Mouse (Mus musculus) lung, postnatal 10 days (tissue): Measurements from ENCODE around the gene Prdm9.

Experiments
- DNase-seq: peaks from one replicate; pipeline ENCODE4 v3.0.0; 2021

Gene Prdm9

DNA sequence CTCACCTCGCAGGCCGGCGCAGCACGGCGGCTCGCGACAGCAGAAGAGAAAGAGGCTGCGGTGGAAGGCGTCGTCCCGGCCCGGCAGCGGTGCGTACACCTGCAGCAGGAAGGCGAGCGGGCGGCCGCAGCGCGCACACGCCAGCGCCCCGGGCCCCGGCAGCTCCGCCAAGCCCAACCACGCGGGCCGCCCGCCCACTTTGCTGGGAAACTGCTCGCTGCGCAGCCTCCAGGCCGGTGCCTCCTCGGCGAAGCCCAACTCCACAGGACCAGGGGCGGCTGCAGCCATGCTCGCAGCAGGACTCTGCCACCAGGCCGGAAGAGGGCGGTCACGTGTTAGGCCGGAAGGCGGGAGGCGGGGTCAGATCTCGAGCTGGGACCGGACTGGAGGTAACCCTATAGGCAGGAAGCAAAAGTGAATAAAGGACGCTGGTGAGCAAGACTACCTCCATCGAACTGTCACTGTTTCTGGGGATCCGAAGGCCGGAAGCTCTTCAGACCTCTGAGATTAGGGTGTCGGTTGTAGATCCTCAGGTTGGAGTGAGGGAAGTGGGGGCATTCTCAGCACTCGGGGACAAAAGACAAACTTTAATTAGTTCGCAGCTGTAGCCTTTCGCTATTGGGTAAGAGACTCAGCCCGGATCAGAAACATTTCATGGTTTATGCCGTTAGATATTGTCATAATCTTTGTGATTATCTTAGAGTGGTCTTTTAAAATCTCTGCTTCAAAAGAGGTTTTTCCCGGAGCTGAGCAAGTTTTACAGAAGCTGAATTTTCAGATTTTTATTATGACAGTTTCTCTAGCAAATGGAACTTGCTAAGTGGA is 37.0 kb downstream of the Prdm9 start, which contains the start of gene Pdcd2:
Gene Pdcd2 (minus strand): TSS at position 316 of the 825 bp plus-strand sequence.
- DNase-seq, result peak; percentile 98

DNA sequence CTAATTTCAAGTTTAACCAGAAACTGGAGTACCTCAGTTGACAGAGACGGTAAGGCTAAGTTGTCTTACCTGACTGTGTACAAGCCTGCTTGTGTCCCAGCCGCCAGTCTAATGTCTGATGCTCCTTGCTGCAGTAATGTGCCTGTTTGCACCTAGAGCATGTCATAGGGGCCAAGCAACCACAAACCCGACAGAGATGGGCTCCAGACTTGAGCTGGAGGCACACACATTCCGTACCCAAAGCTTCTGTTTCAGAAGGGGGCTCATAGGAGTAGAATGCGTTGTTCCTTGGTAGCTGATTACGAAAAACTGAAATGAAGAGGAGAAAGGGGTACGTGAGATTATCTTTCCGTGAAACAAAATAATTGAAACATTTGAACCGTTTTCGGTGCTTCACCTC is 37.9 kb downstream of the Prdm9 start:
- no peak for DNase-seq

DNA sequence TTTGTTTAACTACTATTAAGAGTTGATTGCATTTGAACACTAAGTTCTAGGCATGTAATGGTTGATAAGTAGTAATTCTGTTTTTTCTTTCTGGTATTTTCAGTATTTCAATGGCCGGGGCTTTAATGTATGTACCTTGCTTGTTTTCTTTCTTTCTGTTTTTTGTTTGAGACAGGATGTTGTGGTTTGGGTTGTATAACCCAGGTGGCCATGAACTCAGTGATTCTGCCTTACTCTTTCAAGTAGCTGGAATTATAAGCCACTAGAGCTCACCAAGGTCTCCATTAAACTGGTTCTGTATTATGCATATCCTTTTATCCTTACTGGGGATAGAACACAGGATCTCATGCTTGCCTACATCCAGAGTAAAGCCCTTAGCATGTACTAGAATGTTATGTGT is 45.4 kb downstream of the Prdm9 start:
- DNase-seq, result no peak

DNA sequence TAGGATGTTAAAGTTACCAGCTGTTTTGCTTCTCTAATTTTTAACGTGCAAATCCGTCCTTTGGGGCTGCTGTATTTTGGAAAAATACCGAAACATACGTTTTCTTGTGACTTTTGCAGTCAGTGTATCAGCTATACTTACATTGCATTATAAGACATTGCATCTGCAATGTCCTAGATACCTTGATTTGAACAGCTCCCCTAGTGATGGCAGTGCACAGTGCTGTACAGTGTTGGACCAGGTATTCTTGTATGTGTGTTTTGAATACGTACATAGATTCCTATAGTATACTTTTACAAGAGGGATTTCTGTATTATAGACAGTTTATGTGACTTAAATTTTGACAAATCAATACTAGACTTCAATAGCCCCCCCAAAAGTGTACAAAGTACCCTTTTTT is 46.0 kb downstream of the Prdm9 start:
- no peak for DNase-seq

DNA sequence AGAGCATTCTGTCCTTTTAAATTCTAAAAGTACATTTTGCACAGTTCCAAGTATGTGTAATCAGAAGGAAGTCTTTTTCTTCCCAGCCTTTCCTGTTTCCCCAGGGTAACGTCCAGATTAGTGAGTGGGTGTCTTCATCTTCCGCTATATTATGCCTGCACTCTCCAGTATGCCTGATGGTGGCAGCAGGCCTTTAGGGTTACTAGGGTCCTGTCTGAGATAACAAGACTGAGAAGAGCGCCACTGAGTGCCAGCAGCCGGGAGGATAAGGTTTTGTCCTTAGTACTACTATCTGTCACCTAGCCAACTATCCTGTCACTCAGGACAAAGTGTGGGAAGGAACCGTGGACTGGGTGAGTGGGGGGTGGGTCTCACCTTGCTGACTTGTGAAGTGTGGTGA is 46.4 kb downstream of the Prdm9 start:
- DNase-seq, result no peak

DNA sequence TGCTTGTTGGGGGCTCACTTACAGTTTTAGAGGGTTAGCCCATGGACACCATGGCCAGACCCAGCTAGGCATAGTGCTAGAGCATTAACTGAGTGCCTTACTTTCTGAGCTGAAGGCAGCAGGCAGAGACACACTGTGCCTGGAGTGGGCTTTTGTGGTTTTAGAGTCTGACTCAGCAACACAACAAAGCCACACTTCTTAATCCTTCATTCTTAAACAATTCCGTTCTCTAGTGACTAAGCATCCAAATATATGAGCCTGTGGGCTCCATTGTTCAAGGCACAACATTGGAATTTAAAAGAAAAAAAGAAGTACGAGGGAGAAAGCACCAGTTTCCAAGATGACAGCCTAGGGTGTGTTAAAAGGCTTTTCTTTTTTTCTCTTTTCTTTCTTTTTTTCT is 53.5 kb downstream of the Prdm9 start:
- no peak for DNase-seq

DNA sequence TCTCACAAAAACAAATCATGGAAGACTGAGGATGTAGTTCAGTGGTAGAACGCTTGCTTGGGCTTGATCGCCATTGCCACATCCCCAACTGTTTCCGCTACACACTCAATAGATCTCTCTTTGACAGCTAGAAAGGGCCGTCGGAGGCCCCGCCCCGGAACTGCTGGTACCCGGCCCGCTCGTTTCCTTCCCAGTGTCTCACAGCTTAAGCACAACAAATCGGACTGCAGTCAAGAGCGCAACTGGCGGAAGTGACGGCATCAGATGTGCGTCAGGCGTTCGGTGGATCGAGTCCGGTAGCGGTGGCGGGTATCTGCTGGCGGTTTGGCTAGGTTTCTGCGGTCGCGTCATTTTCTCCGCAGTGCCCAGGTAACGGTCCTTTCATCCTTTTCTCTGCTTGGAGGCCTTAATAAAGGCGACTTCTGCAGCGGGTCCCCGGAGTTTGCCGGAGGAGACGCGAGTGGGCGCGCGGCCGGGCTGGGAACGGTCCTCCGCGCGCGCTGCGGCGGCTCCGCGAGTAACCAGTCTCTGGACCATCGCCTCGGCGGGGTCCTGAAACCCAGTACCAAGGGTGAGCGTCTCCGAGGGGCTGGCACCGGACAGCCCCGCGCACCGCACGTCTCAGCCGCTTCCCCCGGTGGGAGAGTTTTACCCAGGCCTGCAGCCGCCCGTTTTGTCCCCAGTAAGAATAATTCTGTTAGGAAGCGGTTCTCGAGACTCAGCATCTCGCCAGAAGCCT is 64.3 kb downstream of the Prdm9 start, which contains the start of the genes Psmb1 and Tbp:
Gene Psmb1 (minus strand): TSS at position 96 of the 739 bp plus-strand sequence.
Gene Tbp (plus strand): TSS at position 233 of the 739 bp plus-strand sequence.
- peak; percentile 99 for DNase-seq

DNA sequence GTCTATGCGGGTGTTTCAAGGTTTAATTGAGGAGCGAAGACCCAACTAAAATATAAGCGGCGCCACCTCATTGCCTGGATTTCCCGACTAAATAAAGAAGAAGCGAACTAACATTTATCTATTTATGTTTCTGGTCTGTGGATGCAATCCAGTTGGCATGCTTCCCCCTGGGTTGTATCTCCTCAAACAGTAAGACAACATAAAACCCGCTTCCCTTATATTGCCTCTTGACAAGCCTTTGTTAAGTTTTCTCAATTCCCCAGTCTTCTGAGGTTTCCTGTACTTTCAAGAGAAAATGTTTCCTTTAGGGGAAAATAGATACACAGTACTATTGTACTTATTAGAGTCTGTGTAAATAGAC is 65.4 kb downstream of the Prdm9 start:
- peak; percentile 12 for DNase-seq

DNA sequence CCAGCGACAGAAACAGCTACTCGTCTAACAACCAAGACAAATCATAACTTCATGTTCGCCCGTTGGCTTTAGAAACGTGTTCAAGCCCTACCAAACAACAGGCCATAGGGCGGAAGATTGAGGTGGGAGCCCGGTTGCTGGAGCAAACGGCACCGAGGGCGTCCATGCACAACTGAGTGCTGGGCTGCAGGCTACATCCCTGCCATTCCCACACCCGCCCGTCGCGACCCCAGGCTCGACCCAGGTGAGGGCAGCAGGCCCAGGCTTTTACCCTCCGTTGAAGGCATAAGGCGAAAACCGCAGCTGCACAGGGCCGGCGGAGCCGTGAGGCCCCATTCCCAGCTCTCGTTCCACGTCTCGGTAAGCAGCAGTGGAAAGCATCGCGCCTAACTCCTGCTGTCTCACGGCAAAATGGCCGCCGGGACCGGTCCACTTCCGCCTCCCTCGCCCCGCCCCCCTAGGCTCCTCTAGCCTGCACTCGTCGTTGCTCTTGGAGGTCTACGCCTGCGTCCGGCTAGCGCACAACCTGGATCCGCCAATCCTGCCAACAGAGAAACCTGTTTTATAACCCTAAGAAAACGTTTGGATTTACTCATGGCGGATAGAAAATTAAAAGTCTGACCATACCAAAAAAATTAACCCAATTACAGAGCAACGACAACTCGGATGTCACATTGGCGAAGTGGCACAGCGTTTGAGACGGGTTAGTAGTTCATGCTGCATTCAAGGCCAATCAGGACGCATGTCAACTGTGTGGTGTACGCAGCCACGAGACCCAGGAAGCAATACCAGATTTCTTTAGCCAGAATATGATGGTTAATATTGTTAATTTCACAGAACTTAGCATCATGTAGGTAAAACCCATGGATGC is 66.0 kb downstream of the Prdm9 start:
- peak; percentile 97 for DNase-seq
